Mouse (Mus musculus): Measurements from ENCODE around the gene Ros1.

DNA sequence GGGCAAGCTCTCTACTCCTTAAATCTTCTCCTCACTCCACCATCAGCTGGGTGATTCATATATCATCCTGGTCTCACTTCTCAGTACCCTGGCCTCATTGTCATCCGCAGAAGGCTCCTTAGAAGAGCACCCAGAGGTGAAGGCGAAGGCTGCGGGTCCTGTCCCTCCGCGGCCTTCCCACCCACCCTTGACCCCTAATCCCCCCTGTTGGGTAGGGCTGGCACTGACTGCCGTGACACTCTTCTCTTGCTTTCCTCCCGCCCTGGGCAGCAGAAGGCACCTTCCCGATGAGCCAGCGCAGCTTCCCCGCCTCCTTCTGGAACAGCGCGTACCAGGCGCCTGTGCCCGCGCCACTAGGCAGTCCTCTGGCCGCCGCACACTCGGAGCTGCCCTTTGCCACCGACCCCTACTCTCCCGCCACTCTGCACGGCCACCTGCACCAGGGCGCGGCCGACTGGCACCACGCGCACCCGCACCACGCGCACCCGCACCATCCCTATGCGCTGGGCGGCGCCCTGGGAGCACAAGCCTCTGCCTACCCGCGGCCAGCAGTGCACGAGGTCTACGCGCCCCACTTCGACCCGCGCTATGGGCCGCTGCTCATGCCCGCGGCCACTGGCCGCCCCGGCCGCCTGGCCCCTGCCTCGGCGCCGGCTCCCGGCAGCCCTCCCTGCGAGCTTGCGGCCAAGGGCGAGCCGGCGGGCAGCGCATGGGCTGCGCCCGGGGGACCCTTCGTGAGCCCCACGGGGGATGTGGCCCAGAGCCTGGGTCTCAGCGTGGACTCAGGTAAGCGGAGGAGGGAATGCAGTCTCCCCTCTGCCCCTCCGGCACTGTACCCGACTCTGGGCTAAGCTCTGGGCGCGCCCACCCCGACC is 167.6 kb downstream of the Ros1 start:
- TF ChIP-seq POLR2A (IDR thresholded peaks at IDR 0.05; ENCODE audit: insufficient read depth, low read depth, low read length) = no peak
- TF ChIP-seq CTCF (IDR thresholded peaks at IDR 0.05) = no peak
- TF ChIP-seq EP300 (IDR thresholded peaks at IDR 0.05; ENCODE audit: insufficient read depth, low read depth, low read length) = no peak

Measured in heart, adult 2 months (tissue).